Mouse (Mus musculus) spleen, postnatal 10 days (tissue): ENCODE measurements around the gene Akain1.

Source experiments
- DNase-seq, 2 experiments: peaks; one replicate each; pipeline ENCODE4 v3.0.0; 2021 to 2022; ENCODE audit warnings: low spot score in 2 of 2

Gene Akain1

GRCm38 (mm10) chr17:69479261-69479660 lies 40.1 kb downstream of the Akain1 start:
- DNase-seq, result no peak

GRCm38 (mm10) chr17:69487116-69487515 lies 48.0 kb downstream of the Akain1 start:
- DNase-seq, result no peak

- no peak for DNase-seq
Measured at GRCm38 (mm10) chr17:69487884-69488283, 48.8 kb downstream of the Akain1 start.

- DNase-seq, result no peak
Measured at GRCm38 (mm10) chr17:69488826-69489225, 49.7 kb downstream of the Akain1 start.

- DNase-seq, result no peak
Measured at GRCm38 (mm10) chr17:69492368-69492767, 53.2 kb downstream of the Akain1 start.

GRCm38 (mm10) chr17:69495531-69495930 lies 56.4 kb downstream of the Akain1 start:
- no peak for DNase-seq

GRCm38 (mm10) chr17:69496125-69496524 lies 57.0 kb downstream of the Akain1 start:
- no peak for DNase-seq

GRCm38 (mm10) chr17:69497315-69497714 lies 58.2 kb downstream of the Akain1 start:
- DNase-seq, result no peak

GRCm38 (mm10) chr17:69498913-69499312 lies 59.8 kb downstream of the Akain1 start:
- no peak for DNase-seq

- DNase-seq, result no peak
Measured at GRCm38 (mm10) chr17:69499441-69499840, 60.3 kb downstream of the Akain1 start.

- DNase-seq, result no peak
Measured at GRCm38 (mm10) chr17:69506070-69506469, 66.9 kb downstream of the Akain1 start.

- no peak for DNase-seq
Measured at GRCm38 (mm10) chr17:69516344-69516907, 77.3 kb downstream of the Akain1 start.

- no peak for DNase-seq
Measured at GRCm38 (mm10) chr17:69531472-69531871, 92.3 kb downstream of the Akain1 start.
